In genomic region chr11:60122611-60123010, GRCm38 (mm10) we compare ENCODE assay signal across 10 mouse cellular contexts.
"Had no signal": no experiment of that assay in that cellular context is flagged by ENCODE, and none has a peak within 500 bp of the region (broad histone marks: within the 10 kb centered on the region; RNA-seq: fewer than 3 reads in every experiment).

No protein-coding gene starts in this region.

- DNase-seq: gastrocnemius, postnatal 14 days; gastrocnemius, postnatal 36 days; heart, adult 18-20 months; heart, postnatal 14 days; heart, postnatal 36 days; kidney, adult 11 months; layer of hippocampus, adult 9-11 months; layer of hippocampus, postnatal 36 days; left cerebral cortex, postnatal 4 days; lung, adult 18-20 months had no signal
